ENCODE assay signal across 8 mouse cellular contexts in the genomic region with DNA sequence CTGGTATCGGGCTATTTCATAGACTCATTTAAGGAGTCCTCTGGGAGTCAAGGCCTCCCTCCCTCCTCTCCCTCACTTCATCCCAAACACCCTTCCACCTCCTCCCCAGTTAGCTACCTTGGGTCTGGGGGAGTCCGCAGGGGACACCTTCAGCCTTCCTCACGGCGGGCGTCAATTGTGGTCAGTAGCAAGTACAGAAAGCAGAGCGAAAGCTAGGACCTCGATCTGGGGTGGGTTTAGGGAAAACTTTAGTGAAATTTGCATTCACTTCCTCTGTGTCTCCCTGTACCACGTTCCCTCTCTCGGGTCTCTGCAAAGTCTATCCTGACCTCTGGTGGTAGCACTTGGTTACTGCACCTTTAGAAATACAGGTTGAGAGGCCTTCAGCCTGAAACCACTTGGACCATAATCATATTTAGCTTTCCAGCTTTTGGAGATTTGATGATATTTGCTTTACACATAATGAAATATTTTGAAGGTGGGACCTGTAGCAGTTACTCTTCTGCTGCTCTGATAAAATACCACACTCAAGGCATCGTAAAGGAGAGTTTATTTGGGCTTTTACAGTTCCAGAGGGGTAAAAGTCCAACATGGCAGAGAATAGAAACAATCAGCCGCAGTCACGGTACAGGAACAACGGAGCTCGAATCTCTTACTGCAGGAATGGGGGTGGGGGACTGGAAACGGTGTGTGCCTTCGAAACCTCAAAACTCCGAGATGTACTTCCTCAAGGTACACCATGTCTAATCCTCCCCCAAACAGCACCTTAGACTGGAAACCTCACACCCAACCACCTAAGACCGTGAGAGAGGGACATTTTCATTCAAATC. TPM values are rescaled to one million over a fixed set of nuclear protein-coding genes. Genes with fewer than 3 reads are reported as not detected.
A peak's percentile ranks its signal among the peaks of the same experiment; 100 is the strongest.
DNase-seq lines count a peak whose midpoint lies in the region; ATAC-seq lines count a peak whose summit lies in the region.

No protein-coding gene starts in this region.

- H3K27ac ChIP-seq in stomach, embryonic 16.5 days (ENCODE audit: low read length), result no peak overlapping the region; the same call in 1 of the 2 replicates

- no peaks in the 10 kb centered on the region for H3K27me3 ChIP-seq in stomach, embryonic 16.5 days (ENCODE audit: control insufficient read depth, insufficient read depth, low read length)

- WGBS in stomach, embryonic 16.5 days, result 36% methylated on average over 18 of the region's 18 CpGs

- peak; percentile 67 for ATAC-seq in monocyte, adult 5-6 weeks (replicated peaks; ENCODE audit: insufficient number of reproducible peaks, low FRiP score, low TSS enrichment, poor library complexity, severe bottlenecking)
- ATAC-seq in stomach, embryonic 16.5 days (ENCODE audit: insufficient read depth, low FRiP score), result no peak

- DNase-seq in A20 (ENCODE audit: low read depth, low spot score) (peak; percentile 93), liver (peak; percentile 69)
- peak; percentile 47 for DNase-seq in adrenal gland, adult 8-10 months
- peak; percentile 76 for DNase-seq in embryo, embryonic 9.5 days (ENCODE audit: extremely low spot score)
- DNase-seq in heart, adult 8-10 months (ENCODE audit: low spot score), result peak; percentile 83
- peak; percentile 57 to 67 for DNase-seq in kidney, adult 8-10 months

- H3K4me3 ChIP-seq in stomach, embryonic 16.5 days (replicated peaks; ENCODE audit: low read length), result peak overlapping the region; percentile 40

- H3K4me1 ChIP-seq in stomach, embryonic 16.5 days (ENCODE audit: control insufficient read depth, insufficient read depth, low read length), result no peaks in the 10 kb centered on the region; the same call in 1 of the 2 replicates

- no peaks in the 10 kb centered on the region for H3K9me3 ChIP-seq in stomach, embryonic 16.5 days (replicated peaks; ENCODE audit: control insufficient read depth, low read length)

- H3K4me2 ChIP-seq in stomach, embryonic 16.5 days (ENCODE audit: low read depth, low read length), result peak overlapping the region; percentile 58

- H3K36me3 ChIP-seq in stomach, embryonic 16.5 days (ENCODE audit: control insufficient read depth, insufficient read depth, low read length), result no peaks in the 10 kb centered on the region

- H3K9ac ChIP-seq in stomach, embryonic 16.5 days (ENCODE audit: low read length), result peak overlapping the region; percentile 75

RNA-seq across cellular contexts. Expression of a gene that starts 41.9 kb away (rescaled TPM):
- 1 to 10 TPM in 3 of 4 experiments, under 1 TPM in 1; 0.64 to 1.3 (median 1.1) TPM for total RNA-seq in adrenal gland, adult 8-10 months (2022)
- 1 to 10 TPM in 1 of 4 experiments, under 1 TPM in 3; 0.22 to 1.3 (median 0.34) TPM for total RNA-seq in heart, adult 8-10 months (2022)
- 106 to 140 TPM (median 120 TPM) in 3 replicates for total RNA-seq in monocyte, adult 5-6 weeks (2017)
- polyA plus RNA-seq in stomach, embryonic 16.5 days (2015; fragmentation: Nextera tagmentation; extraction: Ambion mirVana), result 1.0 and 1.3 TPM in 2 replicates

RNA-seq across cellular contexts. Expression of a gene that starts 56.7 kb away (rescaled TPM):
- 100 to 1,000 TPM; 103 to 136 (median 114) TPM for total RNA-seq in adrenal gland, adult 8-10 months (2022)
- total RNA-seq in heart, adult 8-10 months (2022), result 100 to 1,000 TPM; 109 to 121 (median 111) TPM
- total RNA-seq in monocyte, adult 5-6 weeks (2017), result 211 to 234 TPM (median 220 TPM) in 3 replicates
- polyA plus RNA-seq in stomach, embryonic 16.5 days (2015; fragmentation: Nextera tagmentation; extraction: Ambion mirVana), result 23.8 and 25.4 TPM in 2 replicates

Comparison
In these comparisons a context has a peak if more than half of its experiments do, and no peak if none do; other contexts are left out.
1. RNA of a gene that starts 41.9 kb away (total RNA-seq): 106 to 140 TPM in monocyte, adult 5-6 weeks; 0.64 to 1.3 TPM in adrenal gland, adult 8-10 months and 0.22 to 1.3 TPM in heart, adult 8-10 months; every median in the first group is over 10 times any median in the second.
2. Peak in every context shown above with its lines, with median percentiles within 50 percentile points of each other: DNase-seq.